Mouse (Mus musculus): Measurements from ENCODE around the gene Wfdc21. TPM values are rescaled to one million over a fixed set of nuclear protein-coding genes. Genes with fewer than 3 reads are reported as not detected.

Gene Wfdc21
- polyA plus RNA-seq, 1 experiment from 2014 or later: not detected

DNA sequence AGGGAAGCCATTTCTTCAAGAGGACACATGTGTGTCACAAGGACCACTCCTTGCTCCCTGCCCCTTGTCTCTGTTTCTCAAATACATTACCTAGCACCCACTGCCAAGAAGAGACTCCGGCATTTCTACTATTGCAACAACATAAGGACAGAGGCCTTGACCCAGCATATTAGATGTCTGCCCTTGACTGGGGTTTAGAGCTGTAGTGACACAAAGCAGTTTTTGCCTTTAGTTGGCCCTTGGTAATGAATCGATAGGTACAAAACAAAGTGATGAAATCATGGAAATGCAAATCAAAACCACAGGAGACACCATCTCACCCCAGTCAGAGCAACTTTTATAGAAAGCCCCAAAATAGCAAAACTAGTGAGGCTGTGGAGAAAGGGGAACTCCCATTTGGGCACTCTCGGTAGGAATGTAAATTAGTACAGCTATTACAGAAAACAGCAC is 9.6 kb upstream of the Wfdc21 start:
- WGBS: 79% methylated on average over 3 of the region's 3 CpGs
- no peak for DNase-seq (ENCODE audit: low spot score)
- H3K27me3 ChIP-seq (ENCODE audit: insufficient read depth, poor library complexity, severe bottlenecking): no peaks in the 10 kb centered on the region
- H3K27ac ChIP-seq: no peak overlapping the region
- H3K4me3 ChIP-seq: no peak overlapping the region
- H3K9me3 ChIP-seq: no peaks in the 10 kb centered on the region
- no peaks in the 10 kb centered on the region for H3K4me1 ChIP-seq
- H3K36me3 ChIP-seq: no peaks in the 10 kb centered on the region

DNA sequence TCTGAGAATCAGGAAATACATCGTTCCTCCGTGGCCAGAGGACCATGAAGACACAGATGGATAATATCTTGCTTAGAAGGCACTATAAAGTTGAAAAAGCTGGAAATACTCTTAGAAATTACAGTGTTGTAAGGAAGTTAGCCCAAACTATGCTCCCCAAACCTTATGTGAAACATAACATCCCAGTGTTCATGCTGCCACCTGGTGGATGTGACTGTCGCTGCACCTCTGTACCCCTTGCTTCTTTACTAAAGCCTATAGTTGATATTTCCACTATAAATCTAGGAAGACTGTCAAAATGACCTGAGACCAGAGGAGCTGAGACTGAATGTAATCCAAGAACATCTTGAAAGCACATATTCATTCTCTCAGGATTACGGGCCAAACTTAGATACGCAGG is 7.5 kb upstream of the Wfdc21 start:
- Histone ChIP-seq H3K4me1 (no peaks in the 10 kb centered on the region), H3K36me3 (no peaks in the 10 kb centered on the region), H3K9me3 (no peaks in the 10 kb centered on the region), H3K4me3 (no peak overlapping the region), H3K27me3 (ENCODE audit: insufficient read depth, poor library complexity, severe bottlenecking) (peaks cover 13% of the 10 kb centered on the region; the same call in 1 of the 2 replicates), H3K27ac (no peak overlapping the region)
- WGBS: 21% methylated on average over 5 of the region's 5 CpGs
- peak; percentile 80 for DNase-seq (ENCODE audit: low spot score)

DNA sequence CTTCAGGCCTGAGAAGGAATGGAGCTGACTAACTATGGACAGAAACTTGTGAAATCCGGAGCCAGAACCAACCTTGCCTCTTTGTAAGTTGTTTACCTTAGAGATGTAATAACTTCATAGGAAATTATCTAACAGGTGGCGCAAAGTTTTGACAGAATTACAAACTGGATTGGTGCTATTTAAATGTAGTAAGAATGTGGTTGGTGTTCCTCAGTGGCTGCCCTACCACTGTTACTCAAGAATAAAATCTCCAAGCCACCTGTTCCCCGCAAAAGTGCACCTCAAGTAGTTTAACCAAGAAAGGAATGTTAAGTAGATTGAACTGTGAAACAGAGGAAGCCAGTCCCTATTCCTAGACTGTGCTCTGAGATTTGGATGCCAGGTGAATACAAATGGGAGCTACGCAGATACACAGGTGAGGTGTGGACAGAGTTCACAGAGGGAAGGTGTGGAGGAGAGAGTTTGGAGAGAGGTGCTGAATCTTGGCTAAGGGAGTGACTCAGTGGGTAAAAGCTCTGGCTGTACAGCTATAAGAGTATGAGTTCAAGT is 6.2 kb upstream of the Wfdc21 start:
- Histone ChIP-seq H3K27ac (no peak overlapping the region), H3K9me3 (no peaks in the 10 kb centered on the region), H3K27me3 (ENCODE audit: insufficient read depth, poor library complexity, severe bottlenecking) (peaks cover 16% of the 10 kb centered on the region; the same call in 1 of the 2 replicates), H3K4me1 (no peaks in the 10 kb centered on the region), H3K36me3 (no peaks in the 10 kb centered on the region), H3K4me3 (no peak overlapping the region)
- 65% methylated on average over 4 of the region's 4 CpGs for WGBS
- no peak for DNase-seq (ENCODE audit: low spot score)

DNA sequence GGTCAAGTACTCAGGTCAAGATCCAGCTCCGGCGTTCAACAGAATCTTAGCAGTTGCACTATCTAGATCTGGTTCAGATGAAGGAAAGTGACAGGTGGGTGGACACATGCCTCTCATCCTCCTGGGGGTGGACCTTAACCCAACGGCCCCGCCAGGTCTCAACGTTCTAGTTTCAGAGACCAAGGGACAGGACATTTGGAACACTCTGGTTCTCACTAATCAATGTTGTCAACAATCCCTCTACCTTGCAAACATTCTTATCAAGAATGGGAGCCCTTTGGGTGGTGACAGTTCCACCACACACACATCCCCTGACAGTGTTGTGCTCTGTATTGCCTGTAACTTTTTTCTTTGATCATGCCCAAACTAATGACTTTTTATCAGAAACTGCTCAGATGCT is 4.9 kb upstream of the Wfdc21 start:
- 56% methylated on average over 5 of the region's 5 CpGs for WGBS
- Histone ChIP-seq H3K27ac (no peak overlapping the region), H3K9me3 (no peaks in the 10 kb centered on the region), H3K4me1 (no peaks in the 10 kb centered on the region), H3K27me3 (ENCODE audit: insufficient read depth, poor library complexity, severe bottlenecking) (peaks cover 21% of the 10 kb centered on the region), H3K36me3 (no peaks in the 10 kb centered on the region), H3K4me3 (no peak overlapping the region)
- DNase-seq (ENCODE audit: low spot score): no peak

DNA sequence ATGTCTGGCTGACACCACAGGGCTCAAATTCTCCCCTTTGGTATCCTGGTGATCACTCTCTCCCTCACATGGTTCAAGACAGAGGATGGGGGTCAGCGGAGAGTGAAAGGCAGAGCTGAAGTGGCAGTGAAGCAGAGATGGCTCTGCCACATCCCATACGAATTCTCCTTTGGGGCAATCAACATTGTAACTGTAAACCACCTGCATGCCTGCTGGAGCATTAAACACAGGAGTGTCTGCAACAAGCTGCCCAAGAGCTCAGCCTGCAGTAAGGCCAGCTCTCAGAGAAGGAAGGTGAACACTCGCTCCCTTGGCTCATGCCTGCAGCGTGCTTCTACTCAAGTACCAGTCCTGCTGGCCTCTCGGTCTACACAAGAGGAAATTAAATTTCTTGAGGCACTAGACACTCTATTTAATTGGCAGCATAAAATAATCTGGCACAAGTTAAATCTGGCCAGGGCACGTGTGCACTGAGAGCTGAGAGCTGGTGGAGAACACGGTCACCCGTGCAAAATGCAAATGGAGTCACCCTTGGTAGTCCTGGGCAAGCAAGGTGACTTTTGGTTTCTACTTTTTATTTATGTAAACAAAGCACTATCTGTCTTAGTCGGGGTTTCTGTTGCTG is 3.9 kb upstream of the Wfdc21 start:
- H3K27ac ChIP-seq: no peak overlapping the region
- H3K27me3 ChIP-seq (ENCODE audit: insufficient read depth, poor library complexity, severe bottlenecking): peaks cover 30% of the 10 kb centered on the region
- WGBS: 71% methylated on average over 9 of the region's 9 CpGs
- H3K9me3 ChIP-seq: no peaks in the 10 kb centered on the region
- H3K4me1 ChIP-seq: no peaks in the 10 kb centered on the region
- no peak overlapping the region for H3K4me3 ChIP-seq
- no peaks in the 10 kb centered on the region for H3K36me3 ChIP-seq
- no peak for DNase-seq (ENCODE audit: low spot score)

DNA sequence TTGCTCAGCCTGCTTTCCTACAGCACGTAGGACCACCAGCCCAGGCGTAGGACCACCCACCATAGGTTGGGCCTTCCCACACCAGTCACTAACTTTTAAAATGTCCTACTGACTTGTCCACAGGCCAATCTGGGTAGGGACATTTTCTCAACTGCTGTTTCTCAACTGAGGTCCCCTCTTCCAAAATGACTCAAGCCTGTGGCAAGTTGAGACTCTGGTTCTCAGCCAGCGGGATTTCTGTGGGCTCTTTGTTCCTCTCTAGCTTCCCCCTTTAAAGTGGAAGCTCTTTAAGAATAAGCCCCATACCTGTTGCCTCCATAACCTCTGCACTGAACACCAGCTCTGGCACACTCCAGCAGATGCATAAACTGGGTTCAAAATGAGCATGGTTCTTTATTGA is 3.2 kb upstream of the Wfdc21 start:
- Histone ChIP-seq H3K4me3 (no peak overlapping the region), H3K9me3 (no peaks in the 10 kb centered on the region), H3K36me3 (no peaks in the 10 kb centered on the region), H3K4me1 (no peaks in the 10 kb centered on the region), H3K27me3 (ENCODE audit: insufficient read depth, poor library complexity, severe bottlenecking) (peaks cover 36% of the 10 kb centered on the region), H3K27ac (no peak overlapping the region)
- 79% methylated on average over 3 of the region's 3 CpGs for WGBS
- DNase-seq (ENCODE audit: low spot score): no peak

DNA sequence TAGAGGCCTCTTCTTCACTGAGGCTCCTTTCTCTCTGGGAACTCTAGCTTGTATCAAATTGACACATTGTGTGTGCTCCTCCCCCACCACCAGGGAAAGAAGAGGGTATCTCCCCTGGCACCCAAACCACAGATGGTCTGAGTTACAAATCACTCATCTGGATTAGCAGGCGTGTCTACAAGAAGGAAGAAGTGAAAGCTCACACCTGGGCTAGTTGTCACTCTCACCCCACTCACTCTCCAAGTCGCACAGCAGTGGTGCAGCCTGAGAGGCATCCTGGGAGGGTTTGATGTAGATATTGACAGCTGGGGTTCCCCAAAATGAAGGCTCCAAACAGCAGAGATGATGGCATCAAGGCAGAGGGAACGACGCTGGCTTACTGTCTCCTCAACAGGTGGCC is 588 bp upstream of the Wfdc21 start:
- no peaks in the 10 kb centered on the region for H3K36me3 ChIP-seq
- no peak overlapping the region for H3K4me3 ChIP-seq
- no peak overlapping the region for H3K27ac ChIP-seq
- WGBS: 38% methylated on average over 4 of the region's 4 CpGs
- H3K27me3 ChIP-seq (ENCODE audit: insufficient read depth, poor library complexity, severe bottlenecking): peaks cover 40% of the 10 kb centered on the region
- H3K4me1 ChIP-seq: no peaks in the 10 kb centered on the region
- DNase-seq (ENCODE audit: low spot score): no peak
- H3K9me3 ChIP-seq: no peaks in the 10 kb centered on the region

DNA sequence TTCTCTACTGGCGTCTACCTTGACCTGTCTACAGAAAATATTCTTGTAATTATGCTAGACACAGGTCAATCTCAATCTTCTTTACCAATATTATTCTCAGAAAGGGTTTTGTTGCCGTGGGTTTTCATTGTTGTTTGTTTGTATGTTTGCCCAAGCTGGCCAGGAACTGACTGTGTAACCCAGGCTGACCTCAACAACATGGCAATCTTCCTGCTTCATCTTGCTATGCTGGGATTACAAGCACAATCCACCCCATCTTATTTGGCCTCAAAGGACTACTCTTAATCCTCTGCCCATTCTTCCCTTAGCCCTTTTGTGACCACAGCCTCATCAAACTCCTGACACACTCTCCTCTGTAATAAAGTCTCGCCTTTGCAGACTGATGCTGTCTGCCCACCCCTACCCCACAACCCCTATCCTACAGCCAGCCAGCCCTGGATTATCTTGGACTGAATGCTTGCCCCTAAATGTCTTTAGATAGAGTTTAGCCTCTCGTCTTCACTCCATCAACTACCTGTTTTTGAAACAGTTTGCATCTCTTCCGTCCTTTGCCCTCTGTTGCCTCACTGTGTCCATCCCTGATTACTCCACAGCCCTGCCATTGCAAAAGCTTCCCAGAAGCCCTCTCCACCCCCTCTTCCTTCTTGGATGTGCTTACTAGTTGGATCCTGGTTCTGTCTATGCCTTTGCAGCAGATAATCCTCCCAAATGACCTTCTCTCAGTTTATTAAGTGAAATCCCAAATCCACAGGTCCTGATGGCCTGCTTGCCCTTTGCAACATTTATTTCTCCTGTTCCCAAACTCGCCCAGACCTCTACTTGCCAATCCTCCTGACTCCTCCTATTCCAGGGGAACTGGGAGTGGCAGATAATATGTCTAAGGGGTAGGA is 881 bp downstream of the Wfdc21 start:
- peaks cover 53% of the 10 kb centered on the region for H3K27me3 ChIP-seq (ENCODE audit: insufficient read depth, poor library complexity, severe bottlenecking)
- H3K36me3 ChIP-seq: no peaks in the 10 kb centered on the region
- 60% methylated on average over 6 of the region's 6 CpGs for WGBS
- H3K27ac ChIP-seq: no peak overlapping the region
- DNase-seq (ENCODE audit: low spot score): no peak
- no peaks in the 10 kb centered on the region for H3K4me1 ChIP-seq
- no peak overlapping the region for H3K4me3 ChIP-seq
- H3K9me3 ChIP-seq: no peaks in the 10 kb centered on the region

DNA sequence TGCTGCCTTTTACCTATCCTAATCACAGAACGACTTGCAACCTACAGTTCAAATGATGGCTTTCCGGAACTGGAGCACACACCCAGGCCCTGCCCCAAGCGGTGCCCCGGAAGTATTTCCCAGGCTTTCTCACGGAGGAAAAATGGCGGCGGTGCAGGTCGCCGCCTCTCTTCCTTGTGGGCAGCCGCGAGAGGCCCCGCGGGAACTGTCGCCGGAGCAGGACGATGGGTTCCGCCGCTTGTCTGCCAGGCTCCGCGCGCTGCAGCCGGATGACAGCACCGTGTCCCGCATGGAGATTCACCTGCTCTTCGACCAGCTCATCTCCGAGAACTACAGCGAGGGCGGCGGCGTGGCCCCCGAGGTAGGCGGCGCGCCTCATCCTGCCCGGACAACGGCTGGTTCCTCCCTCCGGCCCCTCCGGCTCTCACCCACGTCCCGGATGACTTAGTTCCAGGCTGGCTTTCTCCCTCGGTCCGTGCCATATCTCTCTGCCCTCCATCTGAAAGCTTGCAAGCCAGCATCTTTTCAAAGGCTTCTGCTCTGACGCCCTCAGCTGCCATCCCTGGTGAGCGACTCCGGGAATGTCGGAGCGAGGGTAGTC is 6.9 kb downstream of the Wfdc21 start, which contains the start of gene Heatr6:
Gene Heatr6 (plus strand): TSS at position 116 of the 601 bp plus-strand sequence.
- under 1% methylated on average over 47 of the region's 47 CpGs for WGBS
- H3K4me3 ChIP-seq: peak within 1 kb of the TSS; percentile 84
- peak within 1 kb of the TSS; percentile 95 for H3K27ac ChIP-seq
- H3K36me3 ChIP-seq: peaks cover 30% of the 10 kb centered on the region
- peak; percentile 94 for DNase-seq (ENCODE audit: low spot score)
- H3K4me1 ChIP-seq: peaks cover 10% of the 10 kb centered on the region
- H3K27me3 ChIP-seq (ENCODE audit: insufficient read depth, poor library complexity, severe bottlenecking): peaks cover 15% of the 10 kb centered on the region; the same call in 1 of the 2 replicates
- no peaks in the 10 kb centered on the region for H3K9me3 ChIP-seq

DNA sequence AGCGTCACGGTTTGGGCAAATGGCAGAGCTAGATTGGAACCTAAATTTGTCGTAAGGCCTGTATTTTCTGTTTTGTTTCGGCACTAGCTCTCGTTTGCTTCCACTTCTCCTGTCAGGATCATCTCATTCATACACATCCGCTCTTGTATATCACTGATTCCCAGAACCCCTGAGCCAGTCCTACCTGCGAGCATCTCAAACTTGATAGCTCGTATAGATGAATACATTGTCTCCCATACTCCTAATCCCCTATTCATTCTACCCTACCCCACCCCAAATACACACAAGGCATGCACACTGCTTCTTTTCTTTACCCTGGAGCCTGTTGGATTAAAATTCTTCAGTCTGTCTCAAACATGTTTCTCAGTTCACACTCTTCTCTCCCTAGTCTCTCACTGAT is 7.5 kb downstream of the Wfdc21 start:
- peaks cover 10% of the 10 kb centered on the region for H3K4me1 ChIP-seq
- peak overlapping the region; percentile 84 for H3K4me3 ChIP-seq
- H3K36me3 ChIP-seq: peaks cover 36% of the 10 kb centered on the region
- peaks cover 15% of the 10 kb centered on the region; the same call in 1 of the 2 replicates for H3K27me3 ChIP-seq (ENCODE audit: insufficient read depth, poor library complexity, severe bottlenecking)
- H3K9me3 ChIP-seq: no peaks in the 10 kb centered on the region
- WGBS: 9% methylated on average over 8 of the region's 8 CpGs
- H3K27ac ChIP-seq: peak overlapping the region; percentile 95
- DNase-seq (ENCODE audit: low spot score): no peak

DNA sequence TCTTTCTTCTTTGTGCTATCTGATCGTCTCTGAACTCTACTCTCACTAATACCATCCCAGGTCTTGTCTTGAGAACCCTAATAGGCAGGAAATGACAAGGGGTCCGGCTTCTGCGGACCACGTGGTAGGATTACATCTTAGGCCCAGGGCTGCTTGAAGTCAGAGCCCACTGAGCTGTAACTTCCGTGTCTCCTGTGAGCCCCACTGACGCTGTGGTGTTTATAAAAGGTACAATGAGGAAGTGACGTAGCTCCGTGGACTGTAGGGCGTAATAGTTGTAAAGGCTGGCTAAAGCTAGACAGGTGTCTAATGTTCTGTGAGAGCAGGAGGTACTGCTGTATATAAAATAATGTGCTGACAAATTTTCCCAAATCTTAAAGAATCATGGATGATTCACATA is 20.6 kb downstream of the Wfdc21 start:
- Histone ChIP-seq H3K9me3 (no peaks in the 10 kb centered on the region), H3K36me3 (peaks cover 97% of the 10 kb centered on the region), H3K27ac (no peak overlapping the region), H3K4me3 (no peak overlapping the region), H3K27me3 (ENCODE audit: insufficient read depth, poor library complexity, severe bottlenecking) (no peaks in the 10 kb centered on the region), H3K4me1 (no peaks in the 10 kb centered on the region)
- DNase-seq (ENCODE audit: low spot score): no peak
- 91% methylated on average over 9 of the region's 9 CpGs for WGBS

DNA sequence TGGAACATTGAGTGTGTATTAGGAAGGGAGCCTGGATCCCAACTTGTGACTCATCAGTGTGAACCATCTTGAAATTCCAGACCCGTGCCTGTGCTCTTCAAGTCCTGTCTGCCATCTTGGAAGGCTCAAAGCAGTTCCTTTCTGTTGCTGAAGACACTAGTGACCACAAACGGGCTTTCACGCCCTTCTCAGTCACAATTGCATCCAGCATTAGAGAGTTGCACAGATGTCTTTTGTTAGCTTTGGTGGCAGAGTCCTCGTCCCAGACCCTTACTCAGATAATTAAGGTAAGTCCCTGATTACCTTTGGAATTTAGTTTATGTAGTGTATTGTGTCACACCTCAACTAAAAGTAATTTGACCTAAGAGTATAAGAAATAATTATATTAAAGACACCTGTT is 22.2 kb downstream of the Wfdc21 start:
- WGBS: 85% methylated on average over 4 of the region's 4 CpGs
- H3K36me3 ChIP-seq: peaks cover 97% of the 10 kb centered on the region

DNA sequence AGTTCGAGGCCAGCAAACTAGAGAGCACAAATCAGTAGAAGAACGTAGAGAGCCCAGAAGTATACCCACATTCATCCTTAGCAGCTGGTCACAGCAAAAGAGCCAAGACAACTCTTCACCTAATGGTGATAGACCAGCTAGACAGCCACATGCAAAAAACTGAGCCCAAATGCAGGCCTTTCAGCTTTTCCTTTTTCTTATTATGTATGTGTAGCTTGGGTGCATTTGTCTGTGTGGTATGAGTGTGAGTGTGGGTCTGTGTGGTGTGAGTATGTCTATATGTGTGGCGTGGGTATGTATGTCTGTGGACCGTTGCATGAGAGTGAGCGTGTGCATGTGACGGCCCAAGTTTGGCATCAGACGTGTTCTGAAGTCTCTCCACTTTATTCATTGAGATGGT is 24.3 kb downstream of the Wfdc21 start:
- Histone ChIP-seq H3K4me3 (no peak overlapping the region), H3K27me3 (ENCODE audit: insufficient read depth, poor library complexity, severe bottlenecking) (no peaks in the 10 kb centered on the region), H3K27ac (no peak overlapping the region), H3K36me3 (peaks cover 97% of the 10 kb centered on the region), H3K4me1 (no peaks in the 10 kb centered on the region), H3K9me3 (no peaks in the 10 kb centered on the region)
- 93% methylated on average over 7 of the region's 7 CpGs for WGBS
- DNase-seq (ENCODE audit: low spot score): peak; percentile 53

More for the DNA sequence above, 22.2 kb downstream of the Wfdc21 start:
- Histone ChIP-seq H3K9me3 (no peaks in the 10 kb centered on the region), H3K4me3 (no peak overlapping the region), H3K4me1 (no peaks in the 10 kb centered on the region), H3K27ac (no peak overlapping the region), H3K27me3 (ENCODE audit: insufficient read depth, poor library complexity, severe bottlenecking) (no peaks in the 10 kb centered on the region)
- no peak for DNase-seq (ENCODE audit: low spot score)

Measured in heart, embryonic 10.5 days (tissue).